Mouse (Mus musculus) ovary, adult 18-20 months (tissue): ENCODE data around the gene Pif1.

Experiments used
- DNase-seq: peaks from one replicate; pipeline ENCODE4 v3.0.0; 2022; ENCODE audit warnings: low spot score, mixed read lengths

Gene Pif1

DNA sequence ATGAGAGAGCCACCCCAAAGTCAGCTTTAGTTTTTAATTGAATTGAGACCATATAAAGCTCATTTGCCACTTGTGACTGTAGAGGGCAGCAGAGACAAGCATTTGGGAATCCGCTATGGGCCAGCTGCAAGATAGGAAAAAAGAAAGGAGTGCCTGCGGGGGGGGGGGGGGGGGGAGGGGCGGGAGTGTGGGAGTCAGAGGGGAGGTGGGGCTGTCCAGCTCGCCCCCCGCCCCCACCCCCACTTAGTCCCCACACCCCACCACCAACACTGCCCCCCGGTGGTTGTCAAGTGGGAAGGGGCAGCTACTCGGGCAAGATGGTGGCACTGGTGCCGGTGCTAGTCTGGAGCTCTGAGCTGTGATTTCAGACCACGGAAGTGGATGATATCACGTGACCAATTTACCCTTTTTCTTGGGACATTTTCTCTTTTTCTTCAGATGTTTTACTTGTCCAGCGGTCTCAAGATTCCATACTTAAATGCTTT is 11.8 kb downstream of the Pif1 start:
- DNase-seq: no peak

DNA sequence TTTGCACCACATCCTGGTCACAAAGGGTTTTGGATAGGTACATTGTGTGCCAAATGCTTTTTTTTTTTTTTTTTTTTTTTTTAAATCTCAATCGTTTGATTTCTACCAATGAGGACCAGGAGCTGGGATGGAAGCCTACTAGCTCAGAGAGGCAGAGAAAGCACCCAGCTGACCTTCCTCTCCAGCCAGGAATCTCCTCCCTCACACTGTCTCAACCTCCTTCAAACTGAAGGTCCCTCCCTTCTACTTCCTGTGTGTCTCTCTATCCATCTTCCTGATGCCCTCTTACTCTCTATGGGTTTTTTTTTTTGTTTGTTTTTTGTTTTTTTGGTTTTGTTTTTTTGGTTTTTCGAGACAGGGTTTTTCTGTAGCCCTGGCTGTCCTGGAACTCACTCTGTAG is 14.0 kb downstream of the Pif1 start:
- no peak for DNase-seq

DNA sequence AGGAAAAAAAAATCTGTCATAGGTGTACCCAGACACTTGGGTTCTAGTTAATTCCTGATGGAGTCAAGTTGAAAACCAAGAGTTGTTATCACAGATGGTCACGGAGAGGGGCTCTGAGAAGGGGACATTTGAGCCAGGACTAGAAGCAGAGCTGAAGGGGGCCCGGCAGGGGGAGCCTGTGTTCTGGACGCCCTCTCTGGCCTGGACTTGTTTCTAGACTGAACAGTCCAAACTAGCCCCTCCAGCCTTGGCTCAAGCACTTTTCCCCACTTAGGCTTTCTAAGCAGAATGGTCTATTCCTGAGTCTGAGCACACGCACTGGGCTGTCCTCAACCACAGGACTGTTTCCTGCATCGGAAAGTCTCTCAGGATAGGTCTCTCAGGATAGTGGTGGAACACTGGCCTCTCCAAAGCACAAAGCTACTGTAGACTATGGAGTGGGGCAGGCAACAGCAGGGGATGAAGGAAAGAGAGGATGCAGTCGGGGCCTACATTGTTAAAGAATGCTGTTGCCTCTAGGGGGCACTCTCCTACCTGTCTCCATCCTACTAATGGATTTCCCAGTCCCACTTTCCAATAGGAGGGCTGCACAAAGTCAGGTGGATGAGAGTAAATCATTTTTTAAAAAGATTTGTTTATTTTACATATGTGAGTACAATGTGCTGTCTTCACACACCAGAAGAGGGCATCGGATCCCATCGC is 16.6 kb downstream of the Pif1 start:
- no peak for DNase-seq

DNA sequence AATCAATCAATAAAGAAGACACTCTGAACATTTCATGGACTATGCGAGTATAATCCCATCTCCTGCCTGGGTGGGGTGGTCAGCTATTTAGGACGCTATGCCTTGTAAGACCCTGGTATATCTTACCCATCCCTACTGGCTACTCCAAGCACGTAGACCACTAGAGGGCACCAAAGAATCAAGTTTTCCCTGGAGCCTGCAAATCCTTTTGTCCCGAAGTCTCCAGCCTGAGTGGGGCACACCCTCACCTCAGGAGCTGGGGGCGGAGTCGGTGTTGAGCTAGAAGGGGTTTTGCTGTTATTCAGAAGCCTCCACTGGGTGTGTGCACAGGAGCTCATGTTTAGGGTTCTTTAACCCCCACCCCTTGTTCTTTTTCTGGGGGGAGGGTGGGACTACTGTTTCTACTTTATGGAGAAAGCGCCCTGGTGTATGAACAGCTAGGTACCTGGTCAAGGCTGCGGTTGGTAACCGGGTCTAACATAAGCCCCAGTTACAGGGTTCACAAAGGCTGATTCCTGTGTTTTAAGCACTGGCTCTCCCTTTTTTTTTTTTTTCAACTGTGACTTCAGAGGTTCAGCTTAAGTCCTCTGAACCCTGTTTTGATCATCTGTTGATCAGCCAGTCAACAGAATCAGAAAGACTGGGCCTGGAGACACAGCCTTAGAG is 18.6 kb downstream of the Pif1 start:
- DNase-seq: peak; percentile 66

DNA sequence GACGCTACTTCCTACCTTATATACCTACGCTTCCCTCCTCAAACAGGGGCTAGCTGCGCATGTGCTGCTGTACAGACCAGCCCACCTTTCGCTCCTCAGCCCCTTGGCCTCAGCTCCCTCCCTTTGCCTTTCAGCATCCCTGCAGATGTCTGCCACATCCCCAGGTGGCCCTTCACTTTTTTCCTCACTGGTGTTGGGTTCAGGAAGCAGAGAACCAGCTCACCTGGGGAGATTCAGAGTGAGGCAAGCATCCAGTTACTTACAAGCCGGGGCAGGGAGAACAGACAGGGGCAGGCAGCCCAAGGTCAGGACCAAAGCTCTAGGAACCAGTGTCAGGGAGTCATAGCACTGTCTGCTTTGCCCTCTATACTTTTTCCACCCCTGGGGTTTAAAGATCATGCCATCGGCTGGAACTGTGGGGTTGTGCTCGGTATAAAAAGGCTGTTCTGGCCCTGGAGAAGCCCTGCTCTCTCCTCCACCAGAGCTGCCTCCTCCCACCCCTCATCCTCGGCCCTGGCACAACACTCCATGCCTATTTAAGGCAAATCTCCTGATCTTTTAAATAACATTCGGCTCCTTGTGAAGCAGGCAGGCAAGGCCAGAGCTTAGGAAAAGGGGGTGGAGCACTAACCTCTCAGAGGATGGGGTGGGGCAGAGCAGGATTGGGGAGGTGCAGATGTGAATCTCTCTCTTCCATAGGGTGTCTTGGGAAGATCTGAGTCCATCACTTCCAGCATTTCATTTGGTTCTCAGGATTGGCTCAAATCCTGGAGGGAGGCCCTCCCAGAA is 19.6 kb downstream of the Pif1 start:
- peak; percentile 69 for DNase-seq

DNA sequence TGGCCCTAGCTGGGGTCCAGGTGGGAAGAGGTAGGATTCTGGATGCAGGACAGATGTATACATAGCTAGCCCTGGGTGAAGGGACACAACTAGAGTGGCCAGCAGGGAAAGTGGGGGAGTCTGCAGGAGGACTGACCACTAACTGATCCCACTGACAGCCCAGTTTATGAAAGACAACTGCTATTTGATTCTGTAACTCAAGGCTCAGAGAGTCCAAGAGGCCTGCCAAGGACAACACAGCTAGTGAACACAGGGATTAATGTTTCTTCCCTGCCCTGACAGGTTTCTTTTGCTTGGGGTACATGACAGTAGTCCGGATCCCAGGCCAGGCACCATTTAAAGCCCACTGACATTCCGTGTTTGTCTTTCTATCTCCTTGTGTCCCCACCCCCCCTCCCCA is 20.2 kb downstream of the Pif1 start:
- DNase-seq: no peak

DNA sequence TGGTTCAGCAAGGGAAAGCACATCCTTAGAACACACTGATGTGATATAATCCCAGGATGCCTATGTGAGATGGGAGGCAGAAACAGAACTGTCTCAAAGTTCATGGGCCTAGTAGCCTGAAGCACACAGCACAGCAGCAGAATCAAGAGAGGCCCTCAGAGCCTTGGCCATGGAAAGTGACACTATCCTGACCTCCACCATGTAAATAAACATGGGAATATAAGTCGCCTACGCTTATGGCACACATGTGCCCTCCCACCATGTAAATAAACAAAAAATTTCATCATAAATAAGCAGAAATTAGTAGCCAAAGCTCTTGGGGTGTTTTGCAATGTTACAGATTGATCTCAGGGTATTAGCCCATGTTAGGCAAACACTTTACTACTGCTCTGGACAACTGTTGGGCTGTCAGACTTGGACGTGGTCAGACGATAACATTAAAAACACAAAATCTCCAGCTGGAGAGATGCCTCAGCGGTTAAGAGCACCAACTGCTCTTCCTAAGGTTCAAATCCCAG is 25.1 kb downstream of the Pif1 start:
- no peak for DNase-seq

DNA sequence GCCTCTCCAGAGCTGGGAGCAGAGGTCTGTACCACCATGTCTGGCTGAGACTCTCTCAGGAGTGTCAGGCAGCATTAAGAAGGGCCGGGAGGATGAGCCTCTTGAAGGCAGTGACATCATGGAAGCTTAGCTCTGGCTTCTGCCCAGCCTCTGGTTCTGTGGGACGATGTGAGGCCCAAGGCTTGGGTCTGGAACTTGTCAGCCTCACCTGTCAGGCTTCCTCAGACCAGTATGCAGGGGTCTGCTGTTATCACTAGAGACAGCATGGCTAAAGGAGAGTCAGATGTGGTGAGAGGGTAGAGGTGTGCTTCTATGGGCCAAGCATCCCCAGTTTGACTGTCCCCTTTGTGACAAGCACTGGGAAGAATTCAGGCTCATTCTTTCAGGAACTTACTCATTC is 26.1 kb downstream of the Pif1 start:
- DNase-seq: no peak

DNA sequence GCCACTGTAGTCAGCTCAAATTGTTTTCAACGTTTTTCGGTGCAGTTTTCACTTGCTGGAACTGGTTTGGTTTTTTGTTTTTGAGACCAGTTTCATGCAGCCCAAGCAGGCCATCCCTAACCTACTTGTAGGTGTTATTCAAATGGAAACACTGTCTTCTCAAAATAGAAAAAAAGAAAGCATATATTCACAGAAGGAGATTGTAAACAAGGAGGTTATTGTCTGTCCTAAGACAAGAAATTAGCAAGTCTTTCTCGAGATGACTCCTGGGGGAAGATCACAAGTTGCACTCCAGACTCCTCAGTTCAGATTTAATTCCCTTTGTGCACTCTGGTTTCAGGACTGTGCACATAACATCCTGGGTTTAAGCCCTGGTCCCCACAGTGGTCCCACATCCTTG is 32.4 kb downstream of the Pif1 start:
- DNase-seq: no peak

DNA sequence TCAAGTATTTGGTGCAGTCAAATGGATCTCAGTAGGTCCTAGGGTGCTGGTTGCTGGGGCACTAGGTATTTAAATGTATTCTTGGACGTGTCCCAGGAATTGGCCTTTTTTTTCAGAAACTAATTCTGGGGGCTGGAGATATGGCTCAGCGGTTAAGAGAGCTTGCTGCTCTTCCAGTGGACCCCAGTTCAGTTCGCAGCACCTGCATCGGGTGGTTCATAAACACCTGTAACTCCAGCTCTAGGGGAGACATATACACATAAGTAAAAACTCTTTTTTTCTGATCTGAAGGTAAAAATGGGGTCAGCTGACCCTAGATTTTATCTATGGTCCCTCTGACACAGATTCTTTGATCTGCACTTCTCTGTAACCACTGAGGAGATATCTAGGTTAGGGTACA is 34.2 kb downstream of the Pif1 start:
- no peak for DNase-seq

DNA sequence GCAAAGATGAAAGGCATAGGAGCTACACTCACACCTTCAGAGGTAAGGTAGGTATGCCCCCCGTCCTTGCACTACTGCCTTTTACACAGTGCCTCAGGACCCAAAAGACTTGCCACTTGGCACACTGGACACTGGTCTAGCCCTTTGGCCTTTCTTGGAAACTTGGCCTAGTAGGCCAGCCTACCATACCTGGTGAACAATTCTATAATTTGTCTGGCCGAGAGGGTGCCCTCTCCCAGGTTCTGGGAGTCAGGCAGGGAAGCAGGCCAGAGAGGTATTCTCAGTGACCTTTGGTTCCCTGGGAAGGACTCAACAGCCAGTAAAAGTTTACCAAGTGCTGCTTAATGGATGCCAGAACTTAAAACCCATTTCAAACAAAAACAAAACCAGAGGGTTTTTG is 34.7 kb downstream of the Pif1 start:
- no peak for DNase-seq

DNA sequence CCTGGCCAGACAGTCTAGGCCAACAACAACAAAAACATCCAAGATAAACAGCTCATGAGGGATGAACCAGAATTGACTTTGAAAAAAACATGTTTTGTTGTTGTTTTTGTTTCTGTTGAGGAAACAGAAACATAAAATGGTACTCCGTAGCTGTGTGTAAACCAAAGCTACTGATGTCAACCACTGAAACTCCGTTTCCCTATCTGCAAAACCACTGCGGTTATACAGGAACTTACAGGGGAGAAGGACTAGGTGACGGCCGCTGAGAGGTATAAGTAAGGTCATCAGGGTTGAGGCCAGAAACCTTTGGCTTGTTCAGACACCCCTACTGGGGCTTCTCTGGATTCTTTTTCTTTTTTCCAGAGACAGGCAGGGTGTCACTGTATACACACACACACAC is 35.9 kb downstream of the Pif1 start:
- DNase-seq: no peak

DNA sequence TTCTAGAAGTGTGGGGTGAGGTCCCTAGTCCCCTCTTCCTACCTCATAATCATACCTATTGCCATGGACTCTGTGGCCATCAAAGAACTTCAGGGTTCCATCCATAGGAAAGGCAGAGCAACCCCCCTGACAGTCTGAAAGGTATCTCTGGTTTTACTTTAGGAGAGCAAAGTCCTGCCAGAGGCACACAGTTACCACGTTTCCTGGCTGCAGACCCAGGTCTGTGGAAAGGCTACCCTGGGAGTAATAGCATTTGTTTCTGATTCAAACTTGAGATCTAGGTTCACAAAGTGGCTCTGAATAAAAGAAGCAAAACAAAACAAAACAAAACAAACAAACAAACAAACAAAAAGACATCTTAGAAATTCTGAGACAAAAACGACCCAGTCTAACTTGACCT is 37.3 kb downstream of the Pif1 start:
- no peak for DNase-seq

DNA sequence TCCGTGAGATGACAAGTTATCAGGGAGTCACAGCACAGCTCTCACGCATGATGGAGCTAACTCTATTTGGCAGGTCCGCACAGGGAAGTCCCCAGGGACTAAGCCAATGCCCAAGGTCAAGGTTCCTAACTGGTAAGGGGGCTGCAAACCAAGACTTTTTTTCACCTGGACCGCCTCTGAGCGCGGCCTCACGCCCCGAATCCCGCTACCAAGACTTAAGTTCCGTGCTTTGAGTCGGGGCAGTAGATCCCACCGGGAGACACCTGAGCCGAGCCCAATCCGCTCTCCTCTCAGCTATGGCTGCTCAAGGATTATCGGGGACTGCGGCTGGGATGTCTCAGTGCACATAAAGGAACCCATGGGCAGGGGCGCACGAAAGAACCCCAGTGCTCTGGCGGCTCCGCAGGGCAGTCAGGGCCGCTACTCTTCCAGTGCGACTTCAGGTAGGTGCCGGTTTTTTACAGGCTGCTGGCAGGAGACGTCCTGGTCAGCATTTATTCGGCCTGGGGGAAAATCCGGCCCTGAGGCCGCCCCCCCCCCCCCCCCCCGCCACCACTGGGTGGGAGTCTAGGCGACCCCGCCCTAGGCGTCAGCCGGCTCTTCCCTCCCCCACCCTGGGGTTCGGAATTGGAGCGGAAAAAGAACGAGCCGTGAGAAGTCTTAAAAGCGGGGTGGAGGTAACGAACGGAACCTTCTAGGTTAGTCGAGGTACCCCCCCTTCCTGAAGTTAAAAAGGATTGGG is 42.2 kb downstream of the Pif1 start, which contains the start of gene Rbpms2:
TSS of gene Rbpms2 (plus strand) at position 624 of the 742 bp plus-strand sequence.
- no peak for DNase-seq

DNA sequence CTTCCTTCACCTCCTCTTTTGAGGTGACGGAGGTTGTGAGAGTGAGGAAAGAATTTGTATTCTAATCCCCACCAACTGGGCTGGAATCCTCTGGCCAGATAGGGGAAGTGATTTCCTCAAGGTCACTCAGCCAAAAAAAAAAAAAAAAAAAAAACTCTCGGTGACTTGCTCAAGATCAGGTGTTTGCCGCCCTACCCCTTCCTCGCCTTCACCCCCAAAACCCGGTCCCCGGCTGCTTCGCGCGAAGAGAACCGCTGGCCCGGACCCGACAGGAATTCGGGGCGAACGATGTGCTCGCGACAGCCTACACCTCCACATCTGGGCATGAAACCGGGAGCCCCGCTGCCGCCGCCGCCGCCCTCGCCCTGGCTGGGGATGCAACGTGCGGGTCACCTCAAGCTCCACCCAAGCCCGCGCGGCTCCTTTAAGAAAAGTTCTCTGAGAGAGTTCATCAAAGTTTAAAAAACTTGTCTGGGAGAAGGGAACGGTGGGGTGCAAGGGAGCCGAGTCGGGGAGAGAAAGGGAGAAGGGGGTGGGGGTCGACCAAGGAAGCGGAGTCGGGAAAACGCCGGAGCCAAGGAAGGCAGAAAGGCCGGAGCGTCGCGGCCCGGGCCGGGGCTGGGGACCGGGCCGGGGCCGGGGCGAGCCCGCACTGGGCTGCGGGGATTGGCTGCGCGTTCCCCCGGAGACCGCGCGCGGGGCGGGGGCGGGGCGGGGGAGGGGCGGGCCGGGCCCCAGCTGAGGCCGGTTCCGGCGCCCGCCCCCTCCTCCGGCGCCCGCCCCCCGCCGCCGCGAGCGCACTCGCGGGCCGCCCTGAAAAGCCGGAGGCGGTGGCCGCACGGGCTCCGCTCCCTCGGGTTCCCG is 43.0 kb downstream of the Pif1 start:
- peak; percentile 52 for DNase-seq

DNA sequence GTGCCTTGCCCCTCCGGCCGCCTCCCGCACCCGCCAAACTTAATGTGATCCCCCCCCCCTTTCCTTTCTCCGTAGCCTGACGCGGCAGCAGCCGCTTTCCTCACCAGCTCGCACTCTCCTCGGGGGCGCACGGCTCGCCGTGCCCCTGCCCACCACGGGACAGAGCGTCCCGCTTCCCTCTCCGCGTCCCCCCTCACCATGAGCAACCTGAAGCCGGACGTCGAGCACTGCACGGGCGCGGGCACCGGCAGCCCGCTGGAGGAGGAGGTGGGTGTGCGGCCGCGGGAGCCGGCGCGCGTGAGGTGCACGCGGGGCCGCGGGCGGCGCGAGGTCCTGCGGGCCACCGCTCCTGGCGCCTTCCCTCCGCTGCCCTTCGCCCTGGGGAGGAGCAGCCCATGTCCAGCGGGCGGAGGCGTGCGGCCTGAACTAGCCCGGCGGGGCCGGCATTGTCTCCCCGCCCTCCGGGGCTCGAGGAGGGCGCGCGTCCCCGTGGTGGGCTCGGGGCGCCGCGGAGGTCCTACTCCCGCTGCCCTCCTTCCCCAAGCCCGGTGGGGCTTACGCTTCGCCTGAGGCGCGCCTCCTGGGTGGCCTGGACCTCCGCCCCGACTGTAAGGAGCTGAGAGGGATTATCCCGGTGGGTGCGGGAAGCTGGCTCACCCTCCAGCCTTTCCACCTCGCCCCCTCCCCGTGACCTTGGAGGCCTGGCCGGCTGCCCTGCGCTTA is 43.8 kb downstream of the Pif1 start:
- DNase-seq: peak; percentile 40

DNA sequence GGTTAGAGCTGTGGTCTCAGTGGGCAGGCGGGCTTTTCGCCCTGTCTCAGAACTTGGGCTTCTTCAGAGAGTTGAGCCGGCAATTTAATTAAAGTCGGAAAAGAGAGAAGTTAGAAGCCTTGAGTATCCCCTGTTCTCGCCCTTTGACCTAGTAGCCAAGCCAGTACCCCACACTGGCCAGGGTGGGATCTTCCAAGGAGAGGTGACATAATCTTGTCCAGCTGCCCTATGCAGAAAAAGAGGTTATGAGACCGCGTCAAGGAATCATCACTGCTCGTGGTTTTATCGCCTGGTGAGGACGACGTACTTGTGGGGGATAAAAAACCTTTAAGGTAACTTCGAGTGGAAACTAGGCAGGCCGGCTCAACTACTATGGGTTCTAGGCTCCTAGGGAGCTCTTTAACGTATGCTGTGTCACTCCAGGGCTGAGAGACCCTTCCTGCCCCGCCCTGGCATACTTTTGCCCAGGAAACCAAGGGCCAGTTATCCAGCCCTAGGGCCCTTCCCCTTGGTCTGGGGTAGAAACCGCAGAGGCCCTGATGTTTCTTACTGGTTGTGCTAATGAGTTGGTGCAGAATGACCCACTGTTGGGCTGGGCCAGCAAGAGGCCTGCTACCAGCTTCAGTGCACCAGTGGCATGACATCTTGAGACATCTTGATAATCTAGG is 44.5 kb downstream of the Pif1 start:
- DNase-seq: no peak

DNA sequence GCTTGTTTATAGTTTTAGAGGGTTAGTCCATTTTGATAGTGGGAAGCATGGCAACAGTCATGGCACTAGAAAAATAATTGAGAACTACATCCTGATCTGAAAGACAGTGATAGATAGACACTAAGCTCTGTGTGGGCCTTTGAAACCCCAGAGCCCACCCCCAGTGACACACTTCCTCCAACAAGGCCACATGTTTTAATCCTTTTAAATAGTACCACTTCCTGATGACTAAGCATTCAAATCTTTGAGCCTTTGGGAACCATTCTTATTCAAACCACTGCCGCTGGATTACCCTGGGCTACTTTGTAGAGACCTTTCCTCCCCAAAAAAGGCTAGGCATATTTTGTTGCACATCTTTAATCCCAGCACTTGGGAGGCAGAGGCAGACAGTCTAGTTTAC is 48.8 kb downstream of the Pif1 start:
- DNase-seq: no peak

DNA sequence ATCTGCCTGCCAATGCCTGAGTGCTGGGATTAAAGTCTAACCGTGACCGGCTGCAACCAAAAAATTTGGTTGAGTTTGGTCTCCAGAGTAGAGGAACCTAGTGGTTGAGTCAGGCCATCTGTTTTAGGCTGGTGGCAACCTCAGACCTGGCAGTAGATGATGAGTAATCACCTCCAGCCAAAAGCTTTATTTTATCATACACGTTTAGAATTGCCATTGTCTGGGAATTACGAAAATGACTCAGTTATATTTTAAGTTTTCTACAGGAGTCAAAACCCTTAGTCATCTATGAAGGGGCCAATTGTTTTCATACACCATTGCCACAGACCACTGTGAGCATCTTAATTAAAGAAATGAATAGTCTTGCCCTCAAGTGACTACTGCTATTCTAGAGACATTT is 50.0 kb downstream of the Pif1 start:
- no peak for DNase-seq

DNA sequence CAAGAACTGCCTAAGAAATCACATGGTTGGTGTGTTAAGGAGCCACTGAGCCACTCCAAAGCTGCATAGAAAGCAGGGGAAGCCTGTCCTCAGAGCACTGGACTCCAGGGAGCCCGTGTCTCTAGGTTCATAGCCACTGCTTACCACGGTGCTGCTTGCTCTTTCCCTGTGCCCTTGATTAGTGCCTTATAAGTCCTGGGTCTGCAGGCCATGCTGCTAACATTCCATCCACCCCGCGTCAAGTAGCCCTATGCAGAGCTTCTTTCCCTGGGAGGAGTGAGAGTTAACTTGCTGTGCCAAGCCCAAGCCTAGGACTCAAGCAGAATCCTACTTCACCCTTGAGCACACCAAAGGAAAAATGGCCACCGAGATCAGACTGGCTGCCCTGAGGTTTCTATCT is 52.1 kb downstream of the Pif1 start:
- DNase-seq: no peak
